Mouse (Mus musculus) hindbrain, embryonic 15.5 days (tissue): ENCODE measurements at regions not wholly inside any gene's neighbourhood (a gene's known extent, or its start where the extent isn't known, plus 50 kb on each side); places are given as distances from the start of the nearest gene placed in this dataset.

Experiments used
- ATAC-seq: fragments of 200-750 bp; cut with Nextera tagmentation; 2 replicates; pipeline ENCODE4 v1.8.0; 2017; ENCODE audit warnings: low read depth, moderate number of reproducible peaks, moderate TSS enrichment; ENCODE audit not compliant: low FRiP score
- H3K27ac ChIP-seq: fragments of 300-500 bp; sonication (generic); replicated peaks from 2 replicates; pipeline ENCODE4 v1.5.1; 2015; ENCODE audit warnings: mild to moderate bottlenecking, inconsistent platforms
- H3K27me3 ChIP-seq: fragments of 300-500 bp; sonication (generic); 2 replicates; pipeline ENCODE4 v1.6.1; 2015; ENCODE audit warnings: control low read depth, inconsistent platforms
- H3K36me3 ChIP-seq: fragments of 300-500 bp; sonication (generic); 2 replicates; pipeline ENCODE4 v1.6.1; 2015; ENCODE audit warnings: control low read depth, inconsistent platforms
- H3K4me1 ChIP-seq: fragments of 300-500 bp; sonication (generic); replicated peaks from 2 replicates; pipeline ENCODE4 v1.6.1; 2015; ENCODE audit warnings: control low read depth, inconsistent platforms
- H3K4me2 ChIP-seq: fragments of 300-500 bp; sonication (generic); 2 replicates; pipeline ENCODE4 v1.6.1; 2015; ENCODE audit warnings: moderate library complexity, mild to moderate bottlenecking, inconsistent platforms
- H3K4me3 ChIP-seq: fragments of 300-500 bp; sonication (generic); 2 replicates; pipeline ENCODE4 v1.5.1; 2015; ENCODE audit warnings: mild to moderate bottlenecking, inconsistent platforms
- H3K9ac ChIP-seq: fragments of 300-500 bp; sonication (generic); 2 replicates; pipeline ENCODE4 v1.6.1; 2015; ENCODE audit warnings: inconsistent platforms
- H3K9me3 ChIP-seq: fragments of 300-500 bp; sonication (generic); 2 replicates; pipeline ENCODE4 v1.6.1; 2016; ENCODE audit warnings: control low read depth, inconsistent platforms
- WGBS: fragments of 180-500 bp; shearing (Covaris S2); methylation state at CpG from one replicate; pipeline ENCODE4 v1.1.7; 2015; 5-methylcytosine and 5-hydroxymethylcytosine counted together

DNA sequence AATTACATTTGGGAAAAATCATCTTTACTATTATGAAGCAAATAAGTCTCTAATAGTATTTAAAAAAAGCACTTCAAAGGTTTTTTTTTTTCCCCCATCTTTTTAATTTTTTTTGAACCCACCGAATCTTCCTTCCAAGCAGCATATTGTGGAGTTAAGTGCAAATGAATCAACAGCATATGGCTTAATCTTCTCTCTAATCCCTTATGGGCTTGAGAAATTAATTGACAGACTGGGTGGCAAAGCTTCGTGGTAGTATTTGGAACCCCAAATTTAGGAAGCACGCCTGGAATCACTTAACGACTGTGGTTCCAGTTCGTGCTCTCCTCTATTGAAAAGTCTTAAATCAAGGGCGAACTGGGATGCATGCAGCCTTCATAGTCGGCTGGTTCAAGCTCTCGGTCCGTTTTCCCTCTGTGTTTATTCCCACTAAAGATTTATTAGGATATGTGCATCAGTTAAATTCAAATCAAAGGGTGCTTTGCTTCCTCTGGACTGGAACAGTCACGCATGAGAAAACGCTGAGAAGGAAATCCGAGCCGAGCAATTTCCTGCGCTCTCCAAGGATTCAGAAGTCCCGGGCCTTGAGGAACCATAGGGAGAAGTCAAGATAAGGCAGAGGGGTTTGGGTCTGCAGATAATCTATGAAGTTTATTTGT is 156.2 kb upstream of the Tom1l1 start:
- 71% methylated on average over 15 of the region's 15 CpGs for WGBS
- Histone ChIP-seq H3K9me3 (peaks cover 3% of the 10 kb centered on the region; the same call in 1 of the 2 replicates), H3K27ac (no peak overlapping the region), H3K4me3 (no peak overlapping the region), H3K9ac (no peak overlapping the region), H3K36me3 (no peaks in the 10 kb centered on the region), H3K27me3 (no peaks in the 10 kb centered on the region), H3K4me1 (no peaks in the 10 kb centered on the region), H3K4me2 (no peak overlapping the region)
- ATAC-seq = no peak

DNA sequence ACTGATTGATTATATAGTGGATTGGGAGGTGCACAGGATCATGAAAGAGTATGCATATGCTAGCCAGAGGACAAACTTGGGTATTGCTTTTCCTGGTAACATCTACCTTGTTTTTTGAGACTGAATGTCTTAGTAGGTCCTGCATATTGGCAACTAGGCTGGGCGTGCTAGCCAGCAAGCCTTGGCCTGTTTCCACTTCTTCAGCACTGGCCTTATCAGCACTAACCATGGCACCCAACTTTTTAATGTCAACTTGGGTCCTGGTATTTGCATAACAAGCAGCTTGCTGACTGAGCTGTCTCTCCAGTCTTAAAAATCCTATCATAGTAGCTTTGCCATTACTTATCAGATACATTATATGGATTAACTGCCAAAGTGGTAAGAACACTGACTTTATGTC is 150.0 kb upstream of the Tom1l1 start:
- H3K9me3 ChIP-seq = peaks cover 3% of the 10 kb centered on the region; the same call in 1 of the 2 replicates
- H3K27me3 ChIP-seq = no peaks in the 10 kb centered on the region
- H3K4me2 ChIP-seq = no peak overlapping the region
- no peak overlapping the region for H3K27ac ChIP-seq
- H3K4me1 ChIP-seq = no peaks in the 10 kb centered on the region
- H3K4me3 ChIP-seq = no peak overlapping the region
- ATAC-seq = no peak
- H3K9ac ChIP-seq = no peak overlapping the region
- 94% methylated on average over 1 of the region's 1 CpGs for WGBS
- no peaks in the 10 kb centered on the region for H3K36me3 ChIP-seq

DNA sequence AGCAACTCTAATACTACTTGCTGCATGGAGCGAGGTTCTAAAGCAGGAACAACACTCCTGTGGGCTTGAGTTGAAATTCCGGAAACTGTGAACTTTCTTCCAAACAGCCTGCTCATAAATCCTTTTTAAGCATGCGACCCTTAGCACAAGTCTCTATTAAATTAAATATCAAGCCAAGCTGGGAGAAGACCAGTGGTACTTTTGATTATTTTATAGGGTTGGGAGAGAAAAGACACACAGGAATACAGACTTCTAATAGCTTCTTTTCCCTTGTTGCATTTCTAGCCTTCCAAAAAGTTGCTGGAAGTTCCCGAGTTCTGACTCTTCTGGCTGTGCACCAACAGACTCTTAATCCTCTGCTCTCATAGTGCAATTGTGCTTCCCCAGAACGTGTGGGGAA is 136.6 kb upstream of the Tom1l1 start:
- no peak overlapping the region for H3K27ac ChIP-seq
- ATAC-seq = no peak
- no peaks in the 10 kb centered on the region for H3K27me3 ChIP-seq
- H3K9me3 ChIP-seq = no peaks in the 10 kb centered on the region
- H3K4me3 ChIP-seq = no peak overlapping the region
- WGBS = 79% methylated on average over 5 of the region's 5 CpGs
- no peak overlapping the region for H3K9ac ChIP-seq
- no peaks in the 10 kb centered on the region for H3K4me1 ChIP-seq
- no peaks in the 10 kb centered on the region for H3K36me3 ChIP-seq
- H3K4me2 ChIP-seq = no peak overlapping the region

DNA sequence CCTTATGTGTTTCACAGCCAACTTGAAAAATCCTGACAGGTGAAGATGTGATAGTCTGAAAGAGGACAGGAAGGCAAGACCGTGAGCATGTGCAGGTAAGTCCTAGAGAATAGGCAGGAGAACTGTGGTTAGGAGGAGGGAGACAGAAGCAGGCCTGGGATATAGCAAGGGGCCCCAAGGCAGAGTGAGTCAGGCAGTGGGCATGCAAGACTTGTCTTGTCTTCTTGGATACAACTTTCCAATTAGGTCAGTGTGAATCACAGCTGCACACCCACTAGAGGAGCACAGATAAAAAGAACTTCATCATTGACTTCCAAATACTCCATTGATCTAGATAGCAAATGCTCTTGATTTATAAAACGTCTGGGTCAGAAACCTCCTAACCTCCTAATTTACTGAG is 128.6 kb upstream of the Tom1l1 start:
- no peaks in the 10 kb centered on the region for H3K36me3 ChIP-seq
- H3K9ac ChIP-seq = no peak overlapping the region
- no peak for ATAC-seq
- no peaks in the 10 kb centered on the region for H3K9me3 ChIP-seq
- no peak overlapping the region for H3K4me2 ChIP-seq
- WGBS = 82% methylated on average over 2 of the region's 2 CpGs
- H3K27me3 ChIP-seq = no peaks in the 10 kb centered on the region
- H3K4me1 ChIP-seq = no peaks in the 10 kb centered on the region
- no peak overlapping the region for H3K4me3 ChIP-seq
- H3K27ac ChIP-seq = no peak overlapping the region

DNA sequence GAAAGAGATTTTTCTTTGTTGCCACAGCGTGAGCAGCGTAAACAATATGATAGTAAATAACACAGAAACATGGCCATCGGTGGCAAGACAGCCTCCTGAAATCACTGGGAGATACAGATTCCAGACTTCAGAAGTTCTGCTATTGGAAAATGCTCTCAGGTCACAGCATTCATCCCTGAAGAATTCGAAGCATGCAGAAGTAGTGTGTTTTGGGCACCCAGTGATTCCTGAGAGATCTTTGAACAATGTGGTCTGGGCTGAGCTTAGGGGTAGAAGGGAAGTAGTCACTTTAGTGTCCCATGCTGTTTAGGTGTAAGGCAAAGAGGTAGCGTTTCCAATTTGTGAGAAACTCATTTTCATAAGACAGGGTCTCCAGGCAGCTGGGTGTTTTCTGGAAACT is 126.3 kb upstream of the Tom1l1 start:
- no peaks in the 10 kb centered on the region for H3K9me3 ChIP-seq
- no peaks in the 10 kb centered on the region for H3K27me3 ChIP-seq
- no peaks in the 10 kb centered on the region for H3K4me1 ChIP-seq
- ATAC-seq = no peak
- no peak overlapping the region for H3K4me3 ChIP-seq
- no peaks in the 10 kb centered on the region for H3K36me3 ChIP-seq
- 82% methylated on average over 5 of the region's 5 CpGs for WGBS
- no peak overlapping the region for H3K27ac ChIP-seq
- H3K4me2 ChIP-seq = no peak overlapping the region
- H3K9ac ChIP-seq = no peak overlapping the region

DNA sequence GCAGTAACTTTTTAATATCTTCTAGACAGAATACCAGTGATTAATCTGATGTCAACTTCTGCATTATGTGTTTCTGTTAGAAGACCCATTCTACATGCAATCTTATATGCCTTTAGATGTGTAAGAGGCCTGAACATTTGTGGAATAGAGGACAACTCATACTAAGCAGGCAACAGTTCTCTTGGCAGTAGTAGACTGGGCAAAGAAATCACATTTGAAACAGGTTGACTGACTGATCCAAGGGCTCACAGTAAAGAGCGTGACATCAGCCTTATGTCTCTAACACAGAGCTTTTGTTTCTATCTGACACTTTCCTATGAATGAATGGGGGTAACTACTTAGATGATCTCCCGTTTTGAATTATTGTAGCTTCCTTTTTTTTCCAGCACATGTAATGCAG is 124.8 kb upstream of the Tom1l1 start:
- no peak for ATAC-seq
- Histone ChIP-seq H3K4me2 (no peak overlapping the region), H3K9me3 (no peaks in the 10 kb centered on the region), H3K9ac (no peak overlapping the region), H3K27ac (no peak overlapping the region), H3K36me3 (no peaks in the 10 kb centered on the region), H3K4me1 (no peaks in the 10 kb centered on the region), H3K27me3 (no peaks in the 10 kb centered on the region), H3K4me3 (no peak overlapping the region)
- 76% methylated on average over 2 of the region's 2 CpGs for WGBS

DNA sequence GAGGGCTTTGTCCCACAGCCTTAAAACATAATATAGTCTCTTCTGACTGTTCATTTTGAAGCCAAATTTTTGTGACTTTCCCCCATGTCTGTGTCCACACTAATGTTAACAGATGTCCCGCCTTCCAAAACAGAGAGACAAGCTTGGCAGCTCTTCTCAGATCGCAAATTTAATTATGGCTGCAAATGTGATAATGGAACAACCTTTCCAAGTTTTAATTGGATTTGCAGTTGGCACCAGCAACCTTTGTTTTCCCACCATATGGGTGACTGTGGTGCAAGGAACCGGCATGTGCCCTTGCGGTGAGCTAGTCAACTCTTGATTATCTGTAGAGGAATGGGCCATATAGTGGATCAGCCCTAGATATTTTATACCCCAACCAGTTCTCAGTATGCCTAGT is 124.4 kb upstream of the Tom1l1 start:
- no peaks in the 10 kb centered on the region for H3K9me3 ChIP-seq
- H3K36me3 ChIP-seq = no peaks in the 10 kb centered on the region
- no peaks in the 10 kb centered on the region for H3K4me1 ChIP-seq
- no peak overlapping the region for H3K27ac ChIP-seq
- H3K4me3 ChIP-seq = no peak overlapping the region
- WGBS = 78% methylated on average over 4 of the region's 4 CpGs
- ATAC-seq = no peak
- H3K4me2 ChIP-seq = no peak overlapping the region
- H3K27me3 ChIP-seq = no peaks in the 10 kb centered on the region
- H3K9ac ChIP-seq = no peak overlapping the region

DNA sequence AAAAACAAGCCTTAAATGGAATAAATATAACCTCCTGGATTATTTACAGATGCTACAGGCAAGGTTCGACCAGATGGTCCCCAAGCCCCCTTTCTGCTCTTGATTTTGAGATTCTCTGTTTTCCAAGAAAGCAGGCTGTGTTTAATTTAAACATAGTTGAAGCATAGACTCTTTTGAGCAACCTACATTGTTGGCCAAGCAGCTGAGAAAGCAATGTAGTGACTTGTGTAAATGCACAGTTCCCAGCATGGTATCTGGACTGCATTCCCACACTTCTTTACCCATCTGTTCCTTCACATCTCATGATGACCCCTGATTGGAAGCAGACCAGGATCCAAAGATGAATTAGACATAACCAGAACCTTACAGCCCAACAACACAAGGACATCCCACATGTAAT is 120.3 kb upstream of the Tom1l1 start:
- H3K4me1 ChIP-seq = no peaks in the 10 kb centered on the region
- H3K27ac ChIP-seq = no peak overlapping the region
- no peak overlapping the region for H3K4me2 ChIP-seq
- no peak overlapping the region for H3K4me3 ChIP-seq
- no peak for ATAC-seq
- H3K9ac ChIP-seq = no peak overlapping the region
- H3K27me3 ChIP-seq = no peaks in the 10 kb centered on the region
- 80% methylated on average over 1 of the region's 1 CpGs for whole genome bisulfite sequencing
- H3K36me3 ChIP-seq = no peaks in the 10 kb centered on the region
- no peaks in the 10 kb centered on the region for H3K9me3 ChIP-seq

DNA sequence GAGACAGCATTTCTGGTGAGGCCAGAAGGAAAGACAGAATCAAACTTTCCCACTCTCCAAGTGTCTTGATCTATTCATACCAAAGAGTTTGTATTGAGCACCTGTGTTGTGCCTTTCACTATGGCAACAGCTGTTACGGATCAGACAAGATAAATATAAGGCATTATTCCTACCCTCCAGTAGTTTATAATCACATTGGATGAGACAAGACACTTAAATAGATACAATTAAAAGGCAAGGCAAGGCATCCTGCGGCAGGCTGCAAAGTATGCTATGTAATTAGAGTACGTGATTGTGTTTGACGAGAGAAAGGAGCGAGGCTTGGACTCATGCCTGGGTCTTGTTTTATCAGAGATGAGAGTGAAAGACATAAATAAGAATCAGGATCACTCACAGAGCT is 119.2 kb upstream of the Tom1l1 start:
- Histone ChIP-seq H3K27me3 (no peaks in the 10 kb centered on the region), H3K4me1 (no peaks in the 10 kb centered on the region), H3K9me3 (no peaks in the 10 kb centered on the region), H3K27ac (no peak overlapping the region), H3K9ac (no peak overlapping the region), H3K4me2 (no peak overlapping the region), H3K36me3 (no peaks in the 10 kb centered on the region), H3K4me3 (no peak overlapping the region)
- no peak for ATAC-seq
- 68% methylated on average over 5 of the region's 5 CpGs for WGBS

DNA sequence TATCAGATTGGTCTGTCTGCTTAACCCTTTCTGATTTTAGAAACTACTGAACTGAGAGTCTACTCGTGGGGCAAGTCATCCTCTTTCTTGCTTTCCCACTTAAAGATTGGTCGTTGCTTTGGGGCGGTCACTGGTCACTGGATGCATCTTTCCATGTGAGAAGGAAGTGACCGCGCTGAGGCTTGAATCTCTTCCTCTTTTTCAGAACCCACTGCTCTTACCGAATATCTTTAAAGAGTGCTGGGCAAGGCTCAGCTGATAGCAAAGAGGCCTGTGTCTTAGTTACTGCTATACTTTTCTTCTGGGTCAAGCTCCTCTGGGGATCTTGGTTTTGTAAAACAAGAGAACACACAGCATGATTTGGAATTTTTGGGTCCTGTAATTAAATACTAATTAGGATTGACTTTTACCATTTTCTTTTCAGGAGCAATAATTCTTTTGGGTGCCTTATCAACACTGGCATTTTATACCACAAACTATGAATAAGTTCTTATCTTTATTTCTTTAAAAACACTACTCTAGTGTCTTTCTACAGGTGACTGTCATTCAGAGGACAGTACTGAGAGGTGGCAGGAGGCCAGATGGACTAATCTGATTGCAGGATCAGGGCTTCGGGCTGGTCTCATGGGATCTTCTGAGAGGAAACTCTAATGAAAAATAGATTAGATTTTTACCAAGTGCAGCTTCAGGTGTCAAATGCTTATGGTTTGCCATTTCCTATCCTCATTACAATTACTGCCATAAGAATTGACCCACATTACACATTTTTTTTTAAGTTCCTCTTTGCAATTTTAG is 114.6 kb upstream of the Tom1l1 start:
- Histone ChIP-seq H3K27ac (no peak overlapping the region), H3K4me3 (no peak overlapping the region), H3K9ac (no peak overlapping the region), H3K9me3 (no peaks in the 10 kb centered on the region), H3K4me1 (no peaks in the 10 kb centered on the region), H3K4me2 (no peak overlapping the region), H3K36me3 (no peaks in the 10 kb centered on the region), H3K27me3 (no peaks in the 10 kb centered on the region)
- WGBS = 81% methylated on average over 7 of the region's 7 CpGs
- no peak for ATAC-seq

DNA sequence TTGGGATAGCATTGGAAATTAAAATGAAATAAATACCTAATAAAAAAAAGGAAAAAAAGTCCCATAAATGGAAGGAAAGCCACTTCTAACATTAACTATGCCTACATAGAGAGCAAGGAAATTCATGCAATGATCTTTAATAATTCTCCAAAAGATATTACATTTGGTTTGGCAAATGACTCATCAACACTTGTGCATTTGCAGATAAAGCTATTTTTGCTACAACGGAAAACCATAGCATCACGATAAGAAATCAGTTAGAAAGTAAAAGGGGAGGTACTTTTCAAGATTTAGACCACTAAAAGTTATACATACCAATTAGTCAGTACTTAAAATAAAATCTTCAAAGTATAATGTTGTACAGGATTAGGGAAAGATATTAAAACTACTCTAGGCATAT is 109.4 kb upstream of the Tom1l1 start:
- WGBS = 94% methylated on average over 2 of the region's 2 CpGs

DNA sequence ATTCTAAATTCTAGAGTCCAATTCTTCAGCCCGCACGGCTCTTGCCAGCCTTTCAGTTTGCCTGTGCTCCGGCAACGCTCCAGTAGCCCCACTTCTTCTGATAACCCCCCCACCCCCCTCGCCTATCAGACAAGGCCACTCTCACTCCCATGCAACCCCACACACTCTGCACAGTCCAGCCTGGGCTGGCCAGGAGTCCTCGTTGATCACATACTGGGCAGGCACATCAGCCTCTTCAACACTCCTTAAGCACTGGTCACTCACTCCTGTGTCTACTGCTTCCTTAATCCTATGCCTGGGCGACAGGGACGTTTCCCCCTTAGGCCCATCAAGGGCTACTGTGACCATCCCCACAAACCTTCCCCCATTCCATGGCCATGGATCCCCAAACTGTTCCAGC is 95.4 kb upstream of the Tom1l1 start:
- H3K27me3 ChIP-seq = no peaks in the 10 kb centered on the region
- no peak overlapping the region for H3K4me2 ChIP-seq

More for the DNA sequence above, 109.4 kb upstream of the Tom1l1 start:
- no peak overlapping the region for H3K4me2 ChIP-seq
- no peak for ATAC-seq
- no peaks in the 10 kb centered on the region for H3K27me3 ChIP-seq
- no peak overlapping the region for H3K27ac ChIP-seq
- H3K36me3 ChIP-seq = no peaks in the 10 kb centered on the region
- H3K9ac ChIP-seq = no peak overlapping the region
- no peak overlapping the region for H3K4me3 ChIP-seq
- no peaks in the 10 kb centered on the region for H3K9me3 ChIP-seq
- H3K4me1 ChIP-seq = no peaks in the 10 kb centered on the region

DNA sequence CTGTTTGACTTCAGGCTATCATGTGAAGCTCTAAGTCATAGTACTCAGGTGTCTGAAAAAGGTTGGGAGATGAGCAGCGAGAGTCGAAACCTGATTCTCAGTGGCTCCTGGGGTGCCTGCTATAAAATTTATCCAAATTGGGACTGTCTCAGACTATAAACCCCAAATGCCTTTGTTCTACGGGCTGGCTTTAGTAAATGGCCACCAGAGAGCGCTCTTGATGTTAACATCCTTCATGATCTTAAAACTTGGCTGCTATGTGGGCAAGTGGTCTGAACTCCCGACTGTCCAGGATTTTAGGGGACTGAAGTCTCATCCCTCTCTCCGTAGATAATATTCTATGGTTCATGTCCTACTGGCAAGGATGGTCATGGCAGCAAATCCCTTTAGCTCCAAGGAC is 94.8 kb upstream of the Tom1l1 start:
- Histone ChIP-seq H3K36me3 (no peaks in the 10 kb centered on the region), H3K4me2 (no peak overlapping the region), H3K4me3 (no peak overlapping the region), H3K9me3 (no peaks in the 10 kb centered on the region), H3K4me1 (no peaks in the 10 kb centered on the region), H3K9ac (no peak overlapping the region), H3K27ac (no peak overlapping the region), H3K27me3 (no peaks in the 10 kb centered on the region)
- 48% methylated on average over 6 of the region's 6 CpGs for WGBS
- ATAC-seq = no peak

More for the DNA sequence above, 95.4 kb upstream of the Tom1l1 start:
- no peak for ATAC-seq
- 91% methylated on average over 8 of the region's 8 CpGs for WGBS
- no peaks in the 10 kb centered on the region for H3K9me3 ChIP-seq
- no peaks in the 10 kb centered on the region for H3K4me1 ChIP-seq
- H3K27ac ChIP-seq = no peak overlapping the region
- H3K9ac ChIP-seq = no peak overlapping the region
- H3K36me3 ChIP-seq = no peaks in the 10 kb centered on the region
- H3K4me3 ChIP-seq = no peak overlapping the region
